Mouse (Mus musculus) hindbrain, embryonic 16.5 days (tissue): ENCODE measurements at regions not wholly inside any gene's neighbourhood (a gene's known extent, or its start where the extent isn't known, plus 50 kb on each side); places are given as distances from the start of the nearest gene placed in this dataset.
"Not testable (repeated sequence)": the region's sequence is repeated elsewhere in the genome, so short reads cannot be mapped to it uniquely, and the experiment has no call there.

Source experiments
- ATAC-seq: fragments of 200-750 bp; cut with Nextera tagmentation; 2 replicates; pipeline ENCODE4 v1.8.0; 2017; ENCODE audit warnings: moderate TSS enrichment, moderate library complexity
- H3K27ac ChIP-seq: fragments of 300-500 bp; sonication (generic); 2 replicates; pipeline ENCODE4 v1.5.1; 2014; ENCODE audit warnings: low read depth, mild to moderate bottlenecking, control low read depth, low read length, moderate library complexity
- H3K27me3 ChIP-seq: fragments of 300-500 bp; sonication (generic); replicated peaks from 2 replicates; pipeline ENCODE4 v1.6.1; 2014; ENCODE audit warnings: low read length; ENCODE audit not compliant: control insufficient read depth, insufficient read depth
- H3K36me3 ChIP-seq: fragments of 300-500 bp; sonication (generic); 2 replicates; pipeline ENCODE4 v1.6.1; 2014; ENCODE audit warnings: mild to moderate bottlenecking, low read length, moderate library complexity, mixed read lengths; ENCODE audit not compliant: control insufficient read depth, insufficient read depth
- H3K4me1 ChIP-seq: fragments of 300-500 bp; sonication (generic); 2 replicates; pipeline ENCODE4 v1.6.1; 2014; ENCODE audit warnings: low read depth, low read length; ENCODE audit not compliant: control insufficient read depth, insufficient read depth
- H3K4me2 ChIP-seq: fragments of 300-500 bp; sonication (generic); 2 replicates; pipeline ENCODE4 v1.6.1; 2014; ENCODE audit warnings: mild to moderate bottlenecking, low read length, control low read depth, moderate library complexity
- H3K4me3 ChIP-seq: fragments of 300-500 bp; sonication (generic); 2 replicates; pipeline ENCODE4 v1.5.1; 2014; ENCODE audit warnings: mild to moderate bottlenecking, low read length, control low read depth, moderate library complexity
- H3K9ac ChIP-seq: fragments of 300-500 bp; sonication (generic); 2 replicates; pipeline ENCODE4 v1.6.1; 2014; ENCODE audit warnings: low read depth, mild to moderate bottlenecking, control low read depth, low read length, moderate library complexity
- H3K9me3 ChIP-seq: fragments of 300-500 bp; sonication (generic); 2 replicates; pipeline ENCODE4 v1.6.1; 2014; ENCODE audit warnings: mild to moderate bottlenecking, low read length, moderate library complexity; ENCODE audit not compliant: control insufficient read depth
- WGBS: fragments of 180-500 bp; shearing (Covaris S2); extraction: QIAGEN DNeasy Blood & Tissue Kit; methylation state at CpG from one replicate; pipeline ENCODE4 v1.1.7; 2014; 5-methylcytosine and 5-hydroxymethylcytosine counted together

DNA sequence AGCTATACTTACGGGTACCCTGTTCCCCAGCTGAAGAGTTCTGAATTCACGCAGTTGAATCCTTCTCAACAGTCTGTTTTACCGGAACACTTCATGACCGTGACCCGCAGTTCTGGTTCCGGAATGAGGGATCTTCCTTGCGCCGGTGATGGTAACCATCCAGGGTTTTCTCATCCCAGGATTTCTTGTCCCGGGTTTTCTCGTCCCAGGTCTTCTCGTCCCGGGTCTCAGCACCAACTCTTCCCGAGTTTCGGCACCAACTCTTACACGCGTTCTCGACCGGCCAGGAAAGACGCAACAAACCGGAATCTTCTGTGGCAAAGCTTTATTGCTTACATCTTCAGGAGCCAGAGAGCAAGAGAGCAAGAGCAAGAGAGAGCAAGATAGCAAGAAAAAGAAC is 147.5 kb upstream of the Peli2 start:
- 98% methylated on average over 20 of the region's 20 CpGs for WGBS
- ATAC-seq, H3K9me3 ChIP-seq, H3K9ac ChIP-seq, H3K4me3 ChIP-seq, H3K27ac ChIP-seq, H3K27me3 ChIP-seq, H3K4me2 ChIP-seq, H3K36me3 ChIP-seq, H3K4me1 ChIP-seq: not testable (repeated sequence)

- Histone ChIP-seq H3K4me3 (no peak overlapping the region), H3K9me3 (no peaks in the 10 kb centered on the region; the same call in 1 of the 2 replicates), H3K4me2 (no peak overlapping the region), H3K27me3 (no peaks in the 10 kb centered on the region), H3K36me3 (no peaks in the 10 kb centered on the region), H3K9ac (no peak overlapping the region), H3K27ac (no peak overlapping the region), H3K4me1 (no peaks in the 10 kb centered on the region; the same call in none of the 2 replicates)
- ATAC-seq: no peak
- 72% methylated on average over 3 of the region's 3 CpGs for WGBS
These were observed 137.5 kb upstream of the Peli2 start for GRCm38 (mm10) chr14:47982993-47983740.

DNA sequence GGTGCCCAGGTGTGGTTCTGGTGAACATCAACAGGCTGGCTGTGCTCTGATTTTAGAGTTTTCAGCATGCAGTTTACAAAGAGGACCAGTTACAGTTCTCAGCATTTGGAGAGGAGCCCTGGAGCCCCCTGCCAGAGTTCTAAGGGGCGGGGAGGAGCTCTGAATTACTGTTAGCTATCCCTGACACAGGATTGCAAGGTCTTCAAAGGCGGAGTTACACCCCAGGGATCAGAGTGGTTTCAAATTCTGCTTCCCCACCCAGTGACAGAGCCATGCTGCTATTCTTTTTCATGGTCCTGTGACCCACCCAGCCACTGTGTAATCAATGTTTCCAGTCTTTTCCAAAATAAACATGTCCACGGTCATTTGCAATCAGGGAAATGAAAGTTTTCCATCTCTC is 134.1 kb upstream of the Peli2 start:
- no peak overlapping the region for H3K9ac ChIP-seq
- H3K27me3 ChIP-seq: no peaks in the 10 kb centered on the region
- 22% methylated on average over 3 of the region's 3 CpGs for WGBS
- H3K9me3 ChIP-seq: no peaks in the 10 kb centered on the region
- H3K27ac ChIP-seq: no peak overlapping the region
- H3K36me3 ChIP-seq: no peaks in the 10 kb centered on the region
- ATAC-seq: no peak
- peaks cover 4% of the 10 kb centered on the region for H3K4me1 ChIP-seq
- H3K4me3 ChIP-seq: no peak overlapping the region
- H3K4me2 ChIP-seq: no peak overlapping the region

DNA sequence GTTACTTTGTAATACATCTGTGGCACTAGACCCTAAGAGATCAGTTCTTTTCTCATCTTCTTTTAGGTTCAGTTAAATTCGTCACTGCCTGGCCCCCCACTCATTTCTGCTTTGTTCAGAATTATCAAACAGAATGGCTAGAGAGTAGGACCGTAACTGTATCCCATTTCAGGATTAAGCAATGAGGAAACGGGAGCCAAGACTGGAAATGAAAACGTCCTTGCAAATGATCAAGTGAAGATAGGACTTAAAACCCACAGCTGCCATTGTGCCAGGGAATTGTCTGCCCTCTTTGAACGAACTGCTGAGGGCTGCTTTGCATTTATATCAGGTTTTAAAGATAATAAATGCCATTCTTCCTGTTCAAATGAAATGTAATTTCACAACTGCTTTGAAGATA is 133.7 kb upstream of the Peli2 start:
- 17% methylated on average over 5 of the region's 5 CpGs for WGBS
- Histone ChIP-seq H3K27me3 (no peaks in the 10 kb centered on the region), H3K4me2 (no peak overlapping the region), H3K4me3 (no peak overlapping the region), H3K9me3 (no peaks in the 10 kb centered on the region), H3K9ac (no peak overlapping the region), H3K36me3 (no peaks in the 10 kb centered on the region), H3K4me1 (peaks cover 4% of the 10 kb centered on the region), H3K27ac (no peak overlapping the region)
- ATAC-seq: no peak

DNA sequence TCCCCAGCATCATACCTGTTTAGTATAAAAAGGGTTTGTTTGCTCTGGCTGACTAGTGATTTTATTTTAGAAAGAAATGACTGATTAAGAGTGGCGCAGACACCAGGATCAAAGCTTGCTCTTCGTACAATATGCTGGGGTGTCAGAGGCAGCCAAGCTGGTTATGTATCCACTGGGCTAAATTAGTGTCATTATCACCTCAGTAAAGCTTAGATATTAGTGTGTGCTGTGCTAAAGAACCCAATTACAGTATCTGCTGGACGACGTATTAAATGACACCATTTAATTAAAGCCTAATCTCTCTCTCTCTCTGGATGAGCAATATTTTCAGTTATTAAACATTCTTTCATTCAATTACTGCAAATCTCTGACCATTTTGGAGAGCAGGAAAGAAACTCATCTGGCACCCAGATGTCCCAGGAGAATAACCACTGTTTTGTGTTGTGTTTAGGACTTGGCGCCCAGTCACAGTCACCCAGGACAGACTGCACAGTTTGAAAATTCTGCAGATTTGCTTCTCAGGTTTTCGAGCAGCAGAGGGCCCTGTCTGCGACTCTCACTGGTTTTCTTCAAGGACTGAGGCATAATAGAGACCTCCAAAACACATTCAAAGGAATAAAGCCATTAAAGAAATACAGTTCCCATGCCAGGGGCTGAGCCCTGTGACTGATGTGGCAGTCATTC is 133.1 kb upstream of the Peli2 start:
- H3K27me3 ChIP-seq: no peaks in the 10 kb centered on the region
- no peak overlapping the region for H3K4me2 ChIP-seq
- 47% methylated on average over 7 of the region's 7 CpGs for WGBS
- H3K9me3 ChIP-seq: no peaks in the 10 kb centered on the region
- H3K27ac ChIP-seq: no peak overlapping the region
- no peaks in the 10 kb centered on the region for H3K36me3 ChIP-seq
- H3K4me1 ChIP-seq: peaks cover 4% of the 10 kb centered on the region
- no peak overlapping the region for H3K9ac ChIP-seq
- no peak for ATAC-seq
- H3K4me3 ChIP-seq: no peak overlapping the region

DNA sequence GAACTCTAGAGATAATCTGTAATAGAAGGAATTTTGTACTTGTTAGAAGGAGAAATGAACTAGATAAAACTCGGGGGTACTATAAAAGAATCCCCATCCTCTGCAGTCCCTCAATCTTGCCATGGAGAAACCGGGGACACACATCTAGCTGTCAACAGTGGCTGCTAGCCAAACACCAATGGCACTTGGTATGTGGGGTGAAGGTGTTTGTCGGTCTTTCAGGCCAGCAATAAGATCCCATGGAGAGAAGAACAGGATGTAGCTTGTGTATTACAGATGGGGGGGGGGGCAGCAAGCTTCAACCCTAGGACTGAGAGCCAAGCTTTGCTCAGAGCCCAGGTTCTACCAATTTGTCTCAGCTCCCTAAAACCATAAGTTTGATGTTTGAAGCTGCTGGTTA is 132.5 kb upstream of the Peli2 start:
- 49% methylated on average over 3 of the region's 3 CpGs for WGBS
- no peak overlapping the region for H3K4me3 ChIP-seq
- peaks cover 4% of the 10 kb centered on the region for H3K4me1 ChIP-seq
- H3K4me2 ChIP-seq: no peak overlapping the region
- H3K36me3 ChIP-seq: no peaks in the 10 kb centered on the region
- no peaks in the 10 kb centered on the region for H3K27me3 ChIP-seq
- H3K27ac ChIP-seq: no peak overlapping the region
- no peak overlapping the region for H3K9ac ChIP-seq
- ATAC-seq: no peak
- H3K9me3 ChIP-seq: no peaks in the 10 kb centered on the region

DNA sequence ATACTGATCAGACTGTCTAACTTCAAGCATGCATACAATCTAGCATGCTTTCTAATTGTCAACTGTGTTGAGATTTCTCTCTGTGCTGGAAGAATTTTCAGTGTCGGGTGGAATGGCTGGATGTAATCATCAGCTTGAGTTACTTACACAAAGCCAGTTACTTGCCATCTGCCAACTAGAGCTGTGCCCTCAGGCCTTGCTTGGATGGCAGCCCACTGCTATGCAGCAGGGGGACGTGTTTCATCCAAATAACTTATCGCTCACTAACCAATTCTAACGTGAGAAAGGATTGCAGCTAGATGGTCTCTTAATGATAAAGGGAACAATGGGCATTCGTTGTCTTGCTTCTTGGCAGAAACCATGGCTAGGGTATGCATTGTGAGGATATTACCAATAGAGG is 131.3 kb upstream of the Peli2 start:
- 35% methylated on average over 5 of the region's 5 CpGs for WGBS
- Histone ChIP-seq H3K4me2 (no peak overlapping the region), H3K9ac (no peak overlapping the region), H3K4me1 (peaks cover 4% of the 10 kb centered on the region), H3K27me3 (no peaks in the 10 kb centered on the region), H3K36me3 (no peaks in the 10 kb centered on the region), H3K4me3 (no peak overlapping the region), H3K9me3 (no peaks in the 10 kb centered on the region), H3K27ac (no peak overlapping the region)
- ATAC-seq: peak; percentile 75; the same call in 1 of the 2 replicates

DNA sequence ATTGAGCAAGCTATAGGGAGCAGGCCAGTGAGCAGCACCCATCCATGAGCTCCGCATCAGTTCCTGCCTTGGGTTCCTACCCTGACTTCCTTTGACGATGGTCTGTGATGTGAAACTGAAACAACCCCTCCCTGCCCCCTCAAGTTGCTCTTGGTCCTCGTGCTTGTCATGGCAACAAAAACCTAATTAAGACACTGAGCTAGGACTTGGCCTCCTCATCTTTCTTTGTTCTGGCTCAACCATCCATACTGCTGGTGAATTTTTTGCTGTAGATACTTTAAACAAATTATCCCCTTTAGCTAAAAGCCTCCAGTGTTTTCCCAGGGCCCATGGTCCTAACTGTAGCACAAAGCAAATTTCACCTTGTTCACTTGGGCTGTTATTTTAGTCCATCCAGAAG is 129.9 kb upstream of the Peli2 start:
- no peaks in the 10 kb centered on the region for H3K36me3 ChIP-seq
- H3K9ac ChIP-seq: no peak overlapping the region
- H3K9me3 ChIP-seq: no peaks in the 10 kb centered on the region
- no peak overlapping the region for H3K4me2 ChIP-seq
- WGBS: 46% methylated on average over 3 of the region's 3 CpGs
- H3K27ac ChIP-seq: no peak overlapping the region
- no peak overlapping the region for H3K4me3 ChIP-seq
- peaks cover 4% of the 10 kb centered on the region for H3K4me1 ChIP-seq
- ATAC-seq: no peak
- no peaks in the 10 kb centered on the region for H3K27me3 ChIP-seq

DNA sequence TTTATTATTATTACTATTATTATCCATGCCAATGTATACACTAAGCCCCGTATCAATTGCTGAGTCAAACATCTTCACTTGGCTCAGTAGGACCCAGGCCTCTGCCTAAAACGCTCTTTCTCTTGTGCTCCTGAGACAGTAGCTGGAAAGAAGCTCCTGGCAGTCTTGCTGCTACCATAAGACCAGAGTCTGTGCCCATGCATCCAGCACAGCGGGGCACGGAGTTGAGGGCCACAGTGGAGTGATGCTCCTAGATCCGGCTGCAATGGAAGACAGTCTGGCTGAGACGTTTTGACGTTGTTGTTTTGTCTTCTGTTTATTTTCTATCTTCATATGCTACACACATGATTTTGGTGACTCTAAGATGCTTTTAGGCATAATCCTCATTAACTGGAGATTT is 129.1 kb upstream of the Peli2 start:
- Histone ChIP-seq H3K36me3 (no peaks in the 10 kb centered on the region), H3K4me2 (no peak overlapping the region), H3K27me3 (no peaks in the 10 kb centered on the region), H3K9ac (no peak overlapping the region), H3K4me1 (peaks cover 4% of the 10 kb centered on the region), H3K27ac (no peak overlapping the region), H3K9me3 (no peaks in the 10 kb centered on the region), H3K4me3 (no peak overlapping the region)
- no peak for ATAC-seq
- WGBS: 94% methylated on average over 7 of the region's 7 CpGs
